Mouse (Mus musculus): ENCODE measurements at regions not wholly inside any gene's neighbourhood (a gene's known extent, or its start where the extent isn't known, plus 50 kb on each side); places are given as distances from the start of the nearest gene placed in this dataset.

- Histone ChIP-seq H3K27ac (replicated peaks; ENCODE audit: low read depth, low read length) (no peak overlapping the region), H3K4me3 (replicated peaks; ENCODE audit: low read length) (no peak overlapping the region), H3K27me3 (ENCODE audit: control insufficient read depth, insufficient read depth, low read length) (no peaks in the 10 kb centered on the region), H3K9me3 (ENCODE audit: control insufficient read depth, low read length) (no peaks in the 10 kb centered on the region), H3K4me2 (replicated peaks; ENCODE audit: low read depth, low read length, severe bottlenecking) (no peak overlapping the region), H3K4me1 (ENCODE audit: control insufficient read depth, insufficient read depth, low read length) (no peaks in the 10 kb centered on the region), H3K9ac (ENCODE audit: low read depth, low read length, severe bottlenecking) (no peak overlapping the region), H3K36me3 (ENCODE audit: control insufficient read depth, insufficient read depth, low read length) (no peaks in the 10 kb centered on the region)
- WGBS, result 79% methylated on average over 3 of the region's 3 CpGs
- DNase-seq (ENCODE audit: low spot score), result no peak
- TF ChIP-seq POLR2A (IDR thresholded peaks at IDR 0.05; ENCODE audit: borderline replicate concordance, extremely low read depth, insufficient read depth, insufficient read length), result no peak
- ATAC-seq (ENCODE audit: low FRiP score, low read depth), result no peak
These were observed 206.5 kb downstream of the Nfkbiz start for GRCm38 (mm10) chr16:55632220-55632619.

GRCm38 (mm10) chr16:55631637-55632036 lies 207.1 kb downstream of the Nfkbiz start:
- no peak overlapping the region for H3K9ac ChIP-seq (ENCODE audit: low read depth, low read length, severe bottlenecking)
- H3K27me3 ChIP-seq (ENCODE audit: control insufficient read depth, insufficient read depth, low read length), result no peaks in the 10 kb centered on the region
- TF ChIP-seq POLR2A (IDR thresholded peaks at IDR 0.05; ENCODE audit: borderline replicate concordance, extremely low read depth, insufficient read depth, insufficient read length), result no peak
- no peaks in the 10 kb centered on the region for H3K36me3 ChIP-seq (ENCODE audit: control insufficient read depth, insufficient read depth, low read length)
- no peak for ATAC-seq (ENCODE audit: low FRiP score, low read depth)
- no peak overlapping the region for H3K4me2 ChIP-seq (replicated peaks; ENCODE audit: low read depth, low read length, severe bottlenecking)
- DNase-seq (ENCODE audit: low spot score), result no peak
- no peaks in the 10 kb centered on the region for H3K4me1 ChIP-seq (ENCODE audit: control insufficient read depth, insufficient read depth, low read length)
- H3K9me3 ChIP-seq (ENCODE audit: control insufficient read depth, low read length), result no peaks in the 10 kb centered on the region
- 69% methylated on average over 2 of the region's 2 CpGs for WGBS
- H3K27ac ChIP-seq (replicated peaks; ENCODE audit: low read depth, low read length), result no peak overlapping the region
- H3K4me3 ChIP-seq (replicated peaks; ENCODE audit: low read length), result no peak overlapping the region

GRCm38 (mm10) chr16:55631048-55631447 lies 207.7 kb downstream of the Nfkbiz start:
- WGBS, result 81% methylated on average over 2 of the region's 2 CpGs
- Histone ChIP-seq H3K27me3 (ENCODE audit: control insufficient read depth, insufficient read depth, low read length) (no peaks in the 10 kb centered on the region), H3K4me3 (replicated peaks; ENCODE audit: low read length) (no peak overlapping the region), H3K4me1 (ENCODE audit: control insufficient read depth, insufficient read depth, low read length) (no peaks in the 10 kb centered on the region), H3K36me3 (ENCODE audit: control insufficient read depth, insufficient read depth, low read length) (no peaks in the 10 kb centered on the region), H3K27ac (replicated peaks; ENCODE audit: low read depth, low read length) (no peak overlapping the region), H3K9ac (ENCODE audit: low read depth, low read length, severe bottlenecking) (no peak overlapping the region), H3K9me3 (ENCODE audit: control insufficient read depth, low read length) (peaks cover 5% of the 10 kb centered on the region; the same call in 1 of the 2 replicates), H3K4me2 (replicated peaks; ENCODE audit: low read depth, low read length, severe bottlenecking) (no peak overlapping the region)
- no peak for DNase-seq (ENCODE audit: low spot score)
- ATAC-seq (ENCODE audit: low FRiP score, low read depth), result no peak
- no peak for TF ChIP-seq POLR2A (IDR thresholded peaks at IDR 0.05; ENCODE audit: borderline replicate concordance, extremely low read depth, insufficient read depth, insufficient read length)

- H3K4me2 ChIP-seq (replicated peaks; ENCODE audit: low read depth, low read length, severe bottlenecking), result no peak overlapping the region
- no peak overlapping the region for H3K9ac ChIP-seq (ENCODE audit: low read depth, low read length, severe bottlenecking)
- H3K36me3 ChIP-seq (ENCODE audit: control insufficient read depth, insufficient read depth, low read length), result no peaks in the 10 kb centered on the region
- H3K4me1 ChIP-seq (ENCODE audit: control insufficient read depth, insufficient read depth, low read length), result no peaks in the 10 kb centered on the region
- TF ChIP-seq POLR2A (IDR thresholded peaks at IDR 0.05; ENCODE audit: borderline replicate concordance, extremely low read depth, insufficient read depth, insufficient read length), result no peak
- H3K4me3 ChIP-seq (replicated peaks; ENCODE audit: low read length), result no peak overlapping the region
- WGBS, result 89% methylated on average over 1 of the region's 1 CpGs
- no peaks in the 10 kb centered on the region for H3K27me3 ChIP-seq (ENCODE audit: control insufficient read depth, insufficient read depth, low read length)
- ATAC-seq (ENCODE audit: low FRiP score, low read depth) (no peak), DNase-seq (ENCODE audit: low spot score) (no peak)
- H3K27ac ChIP-seq (replicated peaks; ENCODE audit: low read depth, low read length), result no peak overlapping the region
- peaks cover 5% of the 10 kb centered on the region; the same call in 1 of the 2 replicates for H3K9me3 ChIP-seq (ENCODE audit: control insufficient read depth, low read length)
These were observed 211.2 kb downstream of the Nfkbiz start for GRCm38 (mm10) chr16:55627531-55627930.

- Histone ChIP-seq H3K9ac (ENCODE audit: low read depth, low read length, severe bottlenecking) (no peak overlapping the region), H3K4me3 (replicated peaks; ENCODE audit: low read length) (no peak overlapping the region), H3K9me3 (ENCODE audit: control insufficient read depth, low read length) (peaks cover 5% of the 10 kb centered on the region; the same call in 1 of the 2 replicates), H3K27me3 (ENCODE audit: control insufficient read depth, insufficient read depth, low read length) (no peaks in the 10 kb centered on the region), H3K4me1 (ENCODE audit: control insufficient read depth, insufficient read depth, low read length) (no peaks in the 10 kb centered on the region), H3K36me3 (ENCODE audit: control insufficient read depth, insufficient read depth, low read length) (no peaks in the 10 kb centered on the region), H3K4me2 (replicated peaks; ENCODE audit: low read depth, low read length, severe bottlenecking) (no peak overlapping the region), H3K27ac (replicated peaks; ENCODE audit: low read depth, low read length) (no peak overlapping the region)
- ATAC-seq (ENCODE audit: low FRiP score, low read depth), result no peak
- no peak for TF ChIP-seq POLR2A (IDR thresholded peaks at IDR 0.05; ENCODE audit: borderline replicate concordance, extremely low read depth, insufficient read depth, insufficient read length)
- no peak for DNase-seq (ENCODE audit: low spot score)
These were observed 215.3 kb downstream of the Nfkbiz start for GRCm38 (mm10) chr16:55623422-55623821.

GRCm38 (mm10) chr16:55619731-55620130 lies 219.0 kb downstream of the Nfkbiz start:
- no peak for TF ChIP-seq POLR2A (IDR thresholded peaks at IDR 0.05; ENCODE audit: borderline replicate concordance, extremely low read depth, insufficient read depth, insufficient read length)
- Histone ChIP-seq H3K27ac (replicated peaks; ENCODE audit: low read depth, low read length) (no peak overlapping the region), H3K36me3 (ENCODE audit: control insufficient read depth, insufficient read depth, low read length) (no peaks in the 10 kb centered on the region), H3K9ac (ENCODE audit: low read depth, low read length, severe bottlenecking) (no peak overlapping the region), H3K4me3 (replicated peaks; ENCODE audit: low read length) (no peak overlapping the region), H3K9me3 (ENCODE audit: control insufficient read depth, low read length) (no peaks in the 10 kb centered on the region), H3K4me2 (replicated peaks; ENCODE audit: low read depth, low read length, severe bottlenecking) (no peak overlapping the region), H3K27me3 (ENCODE audit: control insufficient read depth, insufficient read depth, low read length) (no peaks in the 10 kb centered on the region), H3K4me1 (ENCODE audit: control insufficient read depth, insufficient read depth, low read length) (no peaks in the 10 kb centered on the region)
- no peak for ATAC-seq (ENCODE audit: low FRiP score, low read depth)
- DNase-seq (ENCODE audit: low spot score), result no peak
- 82% methylated on average over 3 of the region's 3 CpGs for WGBS
